Mouse (Mus musculus): ENCODE measurements around the gene Fmnl2. TPM values are rescaled to one million over a fixed set of nuclear protein-coding genes. Genes with fewer than 3 reads are reported as not detected.

Gene Fmnl2
- polyA plus RNA-seq, 1 experiment, result 0.61 TPM

- Histone ChIP-seq H3K27me3 (ENCODE audit: control insufficient read depth, insufficient read depth, low read length) (no peaks in the 10 kb centered on the region), H3K27ac (ENCODE audit: insufficient read depth, low read depth, low read length) (peak overlapping the region; percentile 19; the same call in 1 of the 2 replicates), H3K4me1 (ENCODE audit: control insufficient read depth, insufficient read depth, insufficient read length, low read length) (no peaks in the 10 kb centered on the region), H3K4me3 (ENCODE audit: low read depth, low read length) (no peak overlapping the region), H3K36me3 (ENCODE audit: control insufficient read depth, insufficient read depth, low read length) (no peaks in the 10 kb centered on the region)
- 79% methylated on average over 9 of the region's 9 CpGs for WGBS
- TF ChIP-seq CTCF (IDR thresholded peaks at IDR 0.05; ENCODE audit: extremely low read depth, insufficient read length, insufficient replicate concordance, low read depth, low read length) (no peak), POLR2A (IDR thresholded peaks at IDR 0.05; ENCODE audit: low read depth, low read length) (no peak)
These were observed 133.4 kb downstream of the Fmnl2 start for GRCm38 (mm10) chr2:52990874-52991687.

GRCm38 (mm10) chr2:52991688-52992194, 134.1 kb downstream of the Fmnl2 start:
- H3K4me1 ChIP-seq (ENCODE audit: control insufficient read depth, insufficient read depth, insufficient read length, low read length), result no peaks in the 10 kb centered on the region
- H3K36me3 ChIP-seq (ENCODE audit: control insufficient read depth, insufficient read depth, low read length), result no peaks in the 10 kb centered on the region
- H3K27ac ChIP-seq (ENCODE audit: insufficient read depth, low read depth, low read length), result peak overlapping the region; percentile 19; the same call in 1 of the 2 replicates
- H3K27me3 ChIP-seq (ENCODE audit: control insufficient read depth, insufficient read depth, low read length), result no peaks in the 10 kb centered on the region
- no peak overlapping the region for H3K4me3 ChIP-seq (ENCODE audit: low read depth, low read length)
- WGBS, result 47% methylated on average over 5 of the region's 5 CpGs
- TF ChIP-seq CTCF (IDR thresholded peaks at IDR 0.05; ENCODE audit: extremely low read depth, insufficient read length, insufficient replicate concordance, low read depth, low read length) (no peak), POLR2A (IDR thresholded peaks at IDR 0.05; ENCODE audit: low read depth, low read length) (no peak)

GRCm38 (mm10) chr2:52993241-52993640, 135.6 kb downstream of the Fmnl2 start:
- Histone ChIP-seq H3K27ac (ENCODE audit: insufficient read depth, low read depth, low read length) (no peak overlapping the region), H3K4me1 (ENCODE audit: control insufficient read depth, insufficient read depth, insufficient read length, low read length) (no peaks in the 10 kb centered on the region)
- WGBS, result 70% methylated on average over 7 of the region's 7 CpGs

GRCm38 (mm10) chr2:52994526-52994925, 136.9 kb downstream of the Fmnl2 start:
- TF ChIP-seq CTCF (IDR thresholded peaks at IDR 0.05; ENCODE audit: extremely low read depth, insufficient read length, insufficient replicate concordance, low read depth, low read length) (no peak), POLR2A (IDR thresholded peaks at IDR 0.05; ENCODE audit: low read depth, low read length) (no peak)
- WGBS, result 72% methylated on average over 9 of the region's 9 CpGs
- H3K27ac ChIP-seq (ENCODE audit: insufficient read depth, low read depth, low read length), result no peak overlapping the region
- H3K4me3 ChIP-seq (ENCODE audit: low read depth, low read length), result no peak overlapping the region
- no peaks in the 10 kb centered on the region for H3K4me1 ChIP-seq (ENCODE audit: control insufficient read depth, insufficient read depth, insufficient read length, low read length)
- H3K36me3 ChIP-seq (ENCODE audit: control insufficient read depth, insufficient read depth, low read length), result no peaks in the 10 kb centered on the region
- no peaks in the 10 kb centered on the region for H3K27me3 ChIP-seq (ENCODE audit: control insufficient read depth, insufficient read depth, low read length)

More at GRCm38 (mm10) chr2:52993241-52993640, 135.6 kb downstream of the Fmnl2 start:
- no peaks in the 10 kb centered on the region for H3K27me3 ChIP-seq (ENCODE audit: control insufficient read depth, insufficient read depth, low read length)
- H3K36me3 ChIP-seq (ENCODE audit: control insufficient read depth, insufficient read depth, low read length), result no peaks in the 10 kb centered on the region
- H3K4me3 ChIP-seq (ENCODE audit: low read depth, low read length), result no peak overlapping the region
- TF ChIP-seq POLR2A (IDR thresholded peaks at IDR 0.05; ENCODE audit: low read depth, low read length), result no peak
- no peak for TF ChIP-seq CTCF (IDR thresholded peaks at IDR 0.05; ENCODE audit: extremely low read depth, insufficient read length, insufficient replicate concordance, low read depth, low read length)

GRCm38 (mm10) chr2:52997955-52998750, 140.5 kb downstream of the Fmnl2 start:
- Histone ChIP-seq H3K36me3 (ENCODE audit: control insufficient read depth, insufficient read depth, low read length) (no peaks in the 10 kb centered on the region), H3K4me3 (ENCODE audit: low read depth, low read length) (no peak overlapping the region), H3K27ac (ENCODE audit: insufficient read depth, low read depth, low read length) (peak overlapping the region; percentile 46), H3K4me1 (ENCODE audit: control insufficient read depth, insufficient read depth, insufficient read length, low read length) (no peaks in the 10 kb centered on the region), H3K27me3 (ENCODE audit: control insufficient read depth, insufficient read depth, low read length) (no peaks in the 10 kb centered on the region)
- no peak for TF ChIP-seq POLR2A (IDR thresholded peaks at IDR 0.05; ENCODE audit: low read depth, low read length)
- TF ChIP-seq CTCF (IDR thresholded peaks at IDR 0.05; ENCODE audit: extremely low read depth, insufficient read length, insufficient replicate concordance, low read depth, low read length), result no peak
- WGBS, result 79% methylated on average over 15 of the region's 15 CpGs

GRCm38 (mm10) chr2:52999524-52999969, 141.9 kb downstream of the Fmnl2 start:
- H3K4me3 ChIP-seq (ENCODE audit: low read depth, low read length), result no peak overlapping the region
- H3K4me1 ChIP-seq (ENCODE audit: control insufficient read depth, insufficient read depth, insufficient read length, low read length), result no peaks in the 10 kb centered on the region
- no peak overlapping the region for H3K27ac ChIP-seq (ENCODE audit: insufficient read depth, low read depth, low read length)
- WGBS, result 29% methylated on average over 3 of the region's 3 CpGs
- no peak for TF ChIP-seq POLR2A (IDR thresholded peaks at IDR 0.05; ENCODE audit: low read depth, low read length)
- TF ChIP-seq CTCF (IDR thresholded peaks at IDR 0.05; ENCODE audit: extremely low read depth, insufficient read length, insufficient replicate concordance, low read depth, low read length), result no peak
- no peaks in the 10 kb centered on the region for H3K36me3 ChIP-seq (ENCODE audit: control insufficient read depth, insufficient read depth, low read length)
- no peaks in the 10 kb centered on the region for H3K27me3 ChIP-seq (ENCODE audit: control insufficient read depth, insufficient read depth, low read length)
